Mouse (Mus musculus) mature B cell (primary cell): ENCODE results near the gene Rnf20.

ENCODE experiments used
- in situ Hi-C: fragments of 300-500 bp; cut with MboI; formaldehyde crosslinking; loops from 2 replicates; pipeline ENCODE4 v1.14.3; 2019

Gene Rnf20

GRCm38 (mm10) chr4:49659421-49659820, 27.6 kb downstream of the Rnf20 start:
- in situ Hi-C loops = no loop called here

DNA sequence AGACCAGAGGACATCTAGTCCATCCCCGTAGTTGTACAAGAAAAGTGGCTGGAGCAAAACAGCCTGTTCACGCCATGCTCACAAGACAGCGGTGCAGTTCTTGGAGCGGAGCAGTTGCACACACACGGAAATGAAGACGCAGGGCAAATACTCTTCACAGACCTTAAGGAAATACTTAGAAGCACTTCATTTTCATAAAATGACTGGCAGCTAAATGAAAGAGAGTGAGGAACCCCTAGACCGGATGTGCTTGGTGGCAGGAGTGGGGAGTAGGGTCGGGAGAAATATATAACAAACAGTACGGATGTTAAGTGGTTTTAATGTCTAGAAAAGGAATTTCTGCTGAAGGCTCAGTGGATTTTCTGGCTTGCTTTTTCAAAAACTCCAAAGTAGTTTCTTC, 29.9 kb downstream of the Rnf20 start:
- in situ Hi-C loops = no loop called here

DNA sequence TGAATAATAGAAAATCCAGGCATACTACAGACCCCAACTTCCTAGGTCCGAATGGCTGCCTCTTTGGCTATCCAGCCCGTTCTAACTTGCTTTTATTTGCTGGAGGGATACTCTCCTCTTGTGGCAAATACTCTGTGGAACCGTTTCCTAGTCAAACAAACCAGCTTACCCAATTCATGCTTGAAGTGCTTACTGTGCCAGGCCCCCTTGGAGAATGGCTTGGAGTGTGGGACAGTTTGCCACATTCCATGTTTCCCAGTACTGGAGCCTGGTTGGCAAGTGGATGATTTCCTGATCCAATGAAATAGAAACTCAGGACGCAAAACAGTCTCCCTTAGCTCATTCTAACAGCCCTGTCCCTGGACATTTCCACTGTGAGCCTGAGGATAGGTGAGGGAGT, 30.4 kb downstream of the Rnf20 start:
- in situ Hi-C loops = no loop called here

DNA sequence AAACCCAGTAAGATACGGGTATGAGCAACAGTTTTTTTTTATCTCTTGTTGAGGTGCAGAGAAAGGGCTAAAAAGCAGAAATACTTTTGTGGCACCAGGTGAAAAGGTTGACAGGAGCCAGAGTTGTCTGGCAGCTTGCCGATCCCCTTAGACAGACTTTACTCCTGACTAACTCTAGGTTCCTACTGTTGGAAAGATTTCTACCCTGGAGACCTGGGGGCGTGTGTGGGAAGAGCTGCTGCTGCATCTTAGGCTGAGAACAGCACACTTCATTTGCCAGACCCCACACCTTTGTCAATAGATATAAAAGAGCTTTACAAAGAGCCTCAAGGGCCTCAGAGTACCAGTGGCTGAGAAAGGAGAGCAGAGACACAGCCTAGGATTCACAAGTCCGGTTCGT, 33.0 kb downstream of the Rnf20 start:
- in situ Hi-C loops = no loop called here

DNA sequence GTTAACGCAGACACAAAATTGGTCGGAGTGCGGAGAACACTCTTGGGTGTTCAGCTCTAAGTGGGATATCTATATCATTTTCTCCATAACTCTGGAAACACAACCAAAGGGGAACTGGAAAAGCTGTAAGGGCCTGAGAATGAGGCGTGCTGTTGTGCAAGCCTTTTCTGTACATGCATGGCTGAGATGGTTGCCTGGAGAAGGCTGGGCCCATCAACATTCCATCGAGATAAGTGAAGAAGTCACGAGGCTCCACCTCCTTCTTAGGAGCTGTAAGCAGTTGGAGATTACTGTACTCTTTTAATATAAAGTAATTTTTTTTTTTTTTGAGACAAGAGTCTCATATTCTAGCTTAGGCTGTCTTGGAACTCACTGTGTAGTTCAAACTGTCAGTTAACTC, 44.3 kb downstream of the Rnf20 start:
- in situ Hi-C loops = no loop called here

- in situ Hi-C loops = no loop called here
These were observed 45.0 kb downstream of the Rnf20 start for GRCm38 (mm10) chr4:49676790-49677189.

DNA sequence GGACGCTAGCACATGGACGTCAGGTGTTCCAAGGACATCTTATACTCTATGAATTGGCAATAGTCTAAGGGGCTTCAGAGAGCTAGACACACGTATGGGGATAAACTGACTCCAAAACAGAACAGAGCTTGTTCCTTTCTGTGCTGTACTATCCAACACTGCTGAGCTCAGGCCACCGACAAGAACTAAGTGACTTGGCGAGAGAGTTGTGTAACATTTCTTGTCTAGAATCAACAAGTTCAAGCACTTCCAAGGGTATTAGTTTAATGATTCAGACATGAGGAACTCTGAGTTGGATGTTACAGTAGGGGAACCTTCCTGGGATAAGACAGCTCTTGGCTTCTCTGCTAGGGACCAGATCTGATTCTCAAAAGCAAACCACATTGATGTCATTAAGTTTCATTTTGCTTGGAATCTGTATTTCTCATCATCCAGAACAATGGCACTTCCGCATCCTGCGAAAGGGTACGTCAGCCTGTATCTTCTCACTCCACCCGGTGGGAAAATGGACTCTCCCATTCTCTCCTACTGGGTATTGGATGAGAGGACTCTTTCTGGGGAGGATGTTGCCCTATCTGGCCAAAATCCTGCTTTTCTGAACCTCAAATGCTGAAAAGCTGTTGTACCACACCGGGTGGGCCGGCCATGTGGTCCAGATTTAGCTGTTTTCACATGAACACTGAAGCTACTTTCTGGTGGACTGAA, 48.5 kb downstream of the Rnf20 start:
- in situ Hi-C loops = no loop called here

- in situ Hi-C loops = no loop called here
These were observed 50.0 kb downstream of the Rnf20 start, which contains the start of gene Ppp3r2 for GRCm38 (mm10) chr4:49681812-49682211. Gene Ppp3r2, minus strand, starts transcription at chr4:49682024.

DNA sequence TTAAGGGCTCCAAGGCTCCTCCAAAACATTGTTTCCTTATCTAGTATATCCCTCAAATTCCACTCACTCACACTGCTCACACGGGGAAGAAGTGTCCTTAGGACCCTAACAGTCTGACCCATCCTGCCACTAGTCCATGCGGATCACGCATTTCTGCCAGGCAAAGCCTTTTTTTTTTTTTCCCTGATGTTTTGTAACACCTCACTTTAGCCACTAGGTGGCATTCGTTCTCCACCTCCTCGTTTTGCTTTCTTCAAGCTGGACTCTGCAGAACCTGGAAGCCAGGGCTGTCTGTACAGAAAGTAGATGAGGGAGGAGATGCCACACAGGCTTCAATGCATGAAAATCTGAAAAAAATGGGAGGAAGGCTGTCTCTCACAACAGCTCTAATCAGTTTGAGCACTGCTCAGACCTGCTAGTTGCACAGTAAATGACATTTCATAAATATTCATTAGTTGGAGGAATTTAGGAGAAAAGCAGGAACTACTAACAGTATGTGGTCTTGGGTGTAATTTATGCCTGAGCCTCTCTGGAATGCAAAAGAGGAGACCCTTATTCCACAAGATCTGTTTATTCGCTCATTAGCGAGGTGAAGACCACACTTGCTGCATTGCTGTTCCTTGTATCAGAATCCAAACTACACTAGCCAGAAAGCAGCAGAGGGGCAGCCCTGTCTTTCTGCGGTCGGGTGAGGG, 56.9 kb downstream of the Rnf20 start:
- in situ Hi-C loops = no loop called here

GRCm38 (mm10) chr4:49691405-49692194, 59.8 kb downstream of the Rnf20 start:
- in situ Hi-C loops = no loop called here
